Mouse (Mus musculus): ENCODE measurements around the gene Mxi1.

DNA sequence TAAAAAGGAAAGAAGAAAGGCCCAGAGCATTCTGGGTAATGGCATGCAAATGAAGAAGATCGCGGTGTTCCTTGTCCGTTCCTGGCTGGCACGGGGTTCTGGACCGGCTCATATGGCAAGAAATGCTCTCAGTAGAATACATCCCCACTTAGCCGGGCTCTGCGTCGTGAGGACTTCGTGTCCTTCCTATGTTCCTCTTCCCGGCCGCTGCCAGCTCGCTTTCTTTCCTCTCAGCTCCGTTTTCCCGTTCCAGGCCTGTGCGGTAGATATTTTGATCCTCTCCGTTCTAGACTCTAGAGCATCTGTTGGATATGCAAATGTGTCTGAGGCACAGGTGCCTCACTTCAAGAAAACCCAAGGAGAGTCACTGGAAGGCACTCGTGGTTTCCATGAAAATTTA lies 104.9 kb downstream of the Mxi1 start:
- no peak for TF ChIP-seq POLR2A (IDR thresholded peaks at IDR 0.05; ENCODE audit: control insufficient read depth in 1 of 2, insufficient read depth in 1 of 2, low read depth in 1 of 2, low read length in 2 of 2, poor library complexity in 1 of 2)
- TF ChIP-seq CTCF (IDR thresholded peaks at IDR 0.05 in 2 of 3, conservative IDR thresholded peaks at IDR 0.05 in 1 of 3; ENCODE audit: control insufficient read depth in 1 of 3, insufficient read depth in 1 of 3, low read depth in 2 of 3, low read length in 3 of 3, poor library complexity in 1 of 3, severe bottlenecking in 1 of 3), result no peak
- TF ChIP-seq MXI1 (IDR thresholded peaks at IDR 0.05; ENCODE audit: low read depth, low read length), result no peak
